Mouse (Mus musculus): ENCODE measurements around the gene 9930104L06Rik. TPM values are rescaled to one million over a fixed set of nuclear protein-coding genes. Genes with fewer than 3 reads are reported as not detected.

Gene 9930104L06Rik
- 10.1 and 10.7 TPM in 2 replicates for polyA plus RNA-seq (2015; fragmentation: Nextera tagmentation; extraction: Ambion mirVana)

- H3K4me3 ChIP-seq (replicated peaks) = peak within 1 kb of the TSS; percentile 69
- H3K4me1 ChIP-seq (replicated peaks) = peaks cover 12% of the 10 kb centered on the region
- peak; percentile 100 for ATAC-seq
- peaks cover 3% of the 10 kb centered on the region; the same call in 1 of the 2 replicates for H3K36me3 ChIP-seq
- H3K4me2 ChIP-seq (replicated peaks) = peak within 1 kb of the TSS; percentile 81
- no peaks in the 10 kb centered on the region for H3K9me3 ChIP-seq
- H3K27ac ChIP-seq = peak within 1 kb of the TSS; percentile 64; the same call in 1 of the 2 replicates
- H3K9ac ChIP-seq = peak within 1 kb of the TSS; percentile 74
- H3K27me3 ChIP-seq (replicated peaks) = no peaks in the 10 kb centered on the region
- under 1% methylated on average over 52 of the region's 52 CpGs for WGBS
Measured at GRCm38 (mm10) chr4:124936613-124937471, at the start of gene 9930104L06Rik. 9930104L06Rik (plus strand) TSS chr4:124937048.

DNA sequence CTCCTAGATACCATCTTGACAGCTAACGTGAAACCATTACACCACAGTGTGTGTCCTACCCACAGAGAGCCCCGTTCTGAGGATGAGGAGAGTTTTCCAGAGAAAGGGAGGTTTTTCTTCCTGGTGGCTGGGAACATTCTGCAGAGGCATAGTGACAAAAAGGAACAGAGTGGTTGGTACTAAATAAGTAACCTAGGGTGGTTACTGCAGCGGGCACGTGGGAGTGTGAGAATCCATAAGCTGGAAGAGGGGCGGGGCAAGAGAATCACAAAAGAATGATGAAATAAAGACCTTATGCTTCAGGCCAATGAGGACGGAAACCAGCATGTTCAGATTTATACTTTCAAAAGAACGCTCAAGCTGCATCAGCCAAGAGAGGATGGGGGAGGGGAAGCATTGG lies 48.1 kb upstream of the 9930104L06Rik start:
- ATAC-seq = no peak
- H3K9ac ChIP-seq = no peak overlapping the region
- peaks cover 54% of the 10 kb centered on the region for H3K27me3 ChIP-seq (replicated peaks)
- 69% methylated on average over 7 of the region's 7 CpGs for WGBS
- no peak overlapping the region for H3K27ac ChIP-seq
- no peak overlapping the region for H3K4me3 ChIP-seq (replicated peaks)
- no peak overlapping the region for H3K4me2 ChIP-seq (replicated peaks)
- H3K9me3 ChIP-seq = no peaks in the 10 kb centered on the region
- H3K4me1 ChIP-seq (replicated peaks) = no peaks in the 10 kb centered on the region
- no peaks in the 10 kb centered on the region for H3K36me3 ChIP-seq

DNA sequence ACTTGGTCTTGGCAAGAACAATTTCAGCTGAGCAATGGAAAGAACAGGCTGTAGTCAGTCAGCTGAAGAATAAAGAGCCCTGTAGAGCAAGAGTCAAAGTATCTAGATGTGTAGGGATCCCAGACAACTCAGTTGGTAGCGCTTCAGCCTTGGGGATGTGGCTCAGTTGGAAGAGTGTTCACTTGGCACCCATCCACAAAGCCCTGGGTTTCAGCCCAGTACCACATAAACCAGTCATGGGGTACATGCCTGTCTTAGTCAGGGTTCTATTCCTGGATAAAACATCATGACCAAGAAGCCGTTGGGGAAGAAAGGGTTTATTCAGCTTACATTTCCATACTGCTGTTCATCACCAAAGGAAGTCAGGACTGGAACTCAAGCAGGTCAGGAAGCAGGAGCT lies 46.9 kb upstream of the 9930104L06Rik start:
- H3K36me3 ChIP-seq = no peaks in the 10 kb centered on the region
- no peak for ATAC-seq
- H3K4me3 ChIP-seq (replicated peaks) = no peak overlapping the region
- no peak overlapping the region for H3K4me2 ChIP-seq (replicated peaks)
- H3K27me3 ChIP-seq (replicated peaks) = peaks cover 57% of the 10 kb centered on the region
- no peak overlapping the region for H3K9ac ChIP-seq
- no peaks in the 10 kb centered on the region for H3K9me3 ChIP-seq
- no peak overlapping the region for H3K27ac ChIP-seq
- peaks cover 5% of the 10 kb centered on the region; the same call in 1 of the 2 replicates for H3K4me1 ChIP-seq (replicated peaks)
- 92% methylated on average over 2 of the region's 2 CpGs for WGBS

- no peak overlapping the region for H3K4me2 ChIP-seq (replicated peaks)
- peaks cover 7% of the 10 kb centered on the region; the same call in 1 of the 2 replicates for H3K4me1 ChIP-seq (replicated peaks)
- no peaks in the 10 kb centered on the region for H3K36me3 ChIP-seq
- no peak overlapping the region for H3K4me3 ChIP-seq (replicated peaks)
- 71% methylated on average over 5 of the region's 5 CpGs for WGBS
- peaks cover 58% of the 10 kb centered on the region for H3K27me3 ChIP-seq (replicated peaks)
- no peak overlapping the region for H3K27ac ChIP-seq
- no peaks in the 10 kb centered on the region for H3K9me3 ChIP-seq
- H3K9ac ChIP-seq = no peak overlapping the region
- no peak for ATAC-seq
Measured at GRCm38 (mm10) chr4:124890831-124891230, 46.0 kb upstream of the 9930104L06Rik start.

DNA sequence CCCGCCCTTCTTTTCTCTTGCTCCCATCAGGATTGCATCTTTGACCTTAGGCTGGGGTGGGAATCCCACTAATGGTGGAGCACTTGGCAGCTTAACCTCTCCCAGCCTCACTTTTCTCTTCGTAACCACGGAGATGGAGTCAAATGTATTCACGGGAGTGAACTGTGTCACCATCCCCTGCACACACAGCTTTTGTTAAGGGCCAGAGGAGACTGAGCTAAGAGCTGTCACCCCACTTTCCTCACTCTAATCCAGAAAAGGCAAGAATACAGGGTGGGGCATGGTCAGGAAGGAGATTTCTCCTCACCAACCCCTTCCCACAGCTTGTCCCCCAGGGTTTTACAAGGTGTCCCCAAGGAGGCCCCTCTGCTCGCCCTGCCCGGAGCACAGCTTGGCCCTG lies 43.1 kb upstream of the 9930104L06Rik start:
- H3K4me3 ChIP-seq (replicated peaks) = no peak overlapping the region
- H3K9ac ChIP-seq = no peak overlapping the region
- ATAC-seq = no peak
- 27% methylated on average over 6 of the region's 6 CpGs for WGBS
- no peak overlapping the region for H3K27ac ChIP-seq
- H3K4me1 ChIP-seq (replicated peaks) = peaks cover 7% of the 10 kb centered on the region; the same call in 1 of the 2 replicates
- no peaks in the 10 kb centered on the region for H3K9me3 ChIP-seq
- no peak overlapping the region for H3K4me2 ChIP-seq (replicated peaks)
- no peaks in the 10 kb centered on the region for H3K36me3 ChIP-seq
- peaks cover 60% of the 10 kb centered on the region for H3K27me3 ChIP-seq (replicated peaks)

GRCm38 (mm10) chr4:124894508-124895428 lies 42.1 kb upstream of the 9930104L06Rik start:
- H3K4me1 ChIP-seq (replicated peaks) = peaks cover 11% of the 10 kb centered on the region
- ATAC-seq = no peak; the same call in 1 of the 2 replicates
- H3K9ac ChIP-seq = no peak overlapping the region
- H3K36me3 ChIP-seq = no peaks in the 10 kb centered on the region
- H3K9me3 ChIP-seq = no peaks in the 10 kb centered on the region
- no peak overlapping the region for H3K27ac ChIP-seq
- H3K4me3 ChIP-seq (replicated peaks) = peak overlapping the region; percentile 37
- peaks cover 60% of the 10 kb centered on the region for H3K27me3 ChIP-seq (replicated peaks)
- WGBS = 2% methylated on average over 82 of the region's 83 CpGs
- H3K4me2 ChIP-seq (replicated peaks) = peak overlapping the region; percentile 85

DNA sequence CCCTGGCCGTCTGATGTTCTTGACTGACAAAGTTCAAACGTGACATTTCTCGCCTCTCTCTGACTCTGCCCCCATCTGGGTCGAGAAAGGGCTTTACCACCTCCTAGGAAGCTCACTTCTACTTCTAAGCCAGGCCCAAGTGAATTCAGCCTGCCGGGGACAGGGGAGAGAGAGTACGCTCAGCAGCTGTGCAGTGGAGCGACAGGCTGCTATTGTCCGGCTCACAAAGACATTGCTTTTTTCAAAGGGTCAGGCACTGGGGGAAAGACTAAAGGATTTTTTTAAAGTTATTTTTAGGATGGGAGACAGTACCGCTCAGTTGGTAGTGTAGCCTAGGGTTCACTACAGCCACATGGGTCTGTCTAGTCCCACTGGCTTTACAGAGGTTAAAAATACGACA lies 38.4 kb upstream of the 9930104L06Rik start:
- Histone ChIP-seq H3K9me3 (no peaks in the 10 kb centered on the region), H3K27ac (no peak overlapping the region), H3K4me2 (replicated peaks) (no peak overlapping the region), H3K27me3 (replicated peaks) (peaks cover 45% of the 10 kb centered on the region), H3K9ac (no peak overlapping the region), H3K36me3 (no peaks in the 10 kb centered on the region), H3K4me3 (replicated peaks) (no peak overlapping the region), H3K4me1 (replicated peaks) (peaks cover 11% of the 10 kb centered on the region)
- 65% methylated on average over 10 of the region's 10 CpGs for WGBS
- ATAC-seq = no peak

GRCm38 (mm10) chr4:124899906-124900305 lies 36.9 kb upstream of the 9930104L06Rik start:
- Histone ChIP-seq H3K4me2 (replicated peaks) (no peak overlapping the region), H3K36me3 (no peaks in the 10 kb centered on the region), H3K4me3 (replicated peaks) (no peak overlapping the region), H3K9ac (no peak overlapping the region), H3K27ac (no peak overlapping the region), H3K27me3 (replicated peaks) (peaks cover 31% of the 10 kb centered on the region), H3K9me3 (no peaks in the 10 kb centered on the region), H3K4me1 (replicated peaks) (peaks cover 6% of the 10 kb centered on the region)
- WGBS = 61% methylated on average over 5 of the region's 5 CpGs
- ATAC-seq = no peak

DNA sequence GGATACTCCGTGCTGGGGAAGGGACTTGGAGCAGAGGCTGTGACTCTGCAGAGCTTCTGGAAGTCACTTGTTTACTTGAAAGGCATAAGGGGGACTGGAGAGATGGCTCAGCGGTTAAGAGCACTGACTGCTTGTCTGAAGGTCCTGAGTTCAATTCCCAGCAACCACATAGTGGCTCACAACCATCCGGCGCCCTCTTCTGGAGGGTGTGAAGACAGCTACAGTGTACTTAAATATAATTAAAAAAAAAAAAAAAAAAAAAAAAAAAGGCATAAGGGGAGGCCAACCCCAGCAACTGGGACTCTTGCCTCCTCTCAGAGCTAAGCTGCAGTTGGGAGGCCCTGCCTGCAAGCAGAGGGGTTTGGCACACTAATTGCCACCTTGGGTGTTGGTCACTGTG lies 31.4 kb upstream of the 9930104L06Rik start:
- 61% methylated on average over 4 of the region's 4 CpGs for WGBS
- H3K27ac ChIP-seq = no peak overlapping the region
- ATAC-seq = no peak
- H3K9ac ChIP-seq = no peak overlapping the region
- no peaks in the 10 kb centered on the region for H3K9me3 ChIP-seq
- H3K4me1 ChIP-seq (replicated peaks) = 0 out of 2 replicates have a peak, but pooled peaks cover 3% of the 10 kb centered on the region
- no peak overlapping the region for H3K4me2 ChIP-seq (replicated peaks)
- H3K4me3 ChIP-seq (replicated peaks) = no peak overlapping the region
- no peaks in the 10 kb centered on the region for H3K36me3 ChIP-seq
- peaks cover 4% of the 10 kb centered on the region; the same call in 1 of the 2 replicates for H3K27me3 ChIP-seq (replicated peaks)

DNA sequence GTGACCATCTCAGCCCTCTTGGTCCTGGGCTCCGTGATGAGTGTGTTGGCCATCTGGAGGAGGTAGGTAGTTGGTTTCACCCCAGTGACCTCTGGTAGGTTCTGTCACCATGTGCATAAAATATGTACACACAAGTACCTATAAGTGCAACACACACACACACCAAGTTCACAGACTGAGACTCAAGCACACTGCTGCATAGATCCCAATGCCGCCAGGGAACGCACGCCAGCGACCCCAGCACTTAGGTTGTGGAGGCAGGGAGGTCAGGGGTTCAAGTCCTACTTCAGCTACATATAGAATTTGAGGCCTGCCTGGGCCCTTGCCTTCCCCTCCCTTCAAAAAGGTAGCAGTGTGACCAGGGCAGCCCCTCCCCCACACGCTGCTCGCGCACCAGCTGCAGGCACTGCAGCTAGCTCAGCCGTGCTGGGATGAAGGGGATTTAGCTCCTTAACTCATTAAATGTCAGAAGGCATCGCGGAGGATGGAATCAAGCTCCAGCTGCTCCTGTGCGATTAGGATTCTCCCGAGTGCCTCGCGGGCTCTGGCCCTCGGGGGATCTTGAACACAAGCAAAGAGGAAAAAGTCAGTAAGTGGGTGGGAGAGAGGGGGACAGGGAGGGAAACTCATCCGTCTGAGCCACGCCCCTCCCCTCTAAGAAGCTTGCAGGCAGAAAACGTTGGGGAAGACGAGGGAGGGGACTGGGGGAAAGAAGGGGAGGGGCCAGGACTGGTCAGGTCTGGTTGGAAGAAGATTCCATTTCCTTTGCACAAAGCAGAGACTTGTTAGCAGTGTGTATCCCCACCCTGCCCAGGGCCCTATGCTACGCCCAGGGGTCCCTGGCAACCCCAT lies 30.7 kb upstream of the 9930104L06Rik start:
- H3K4me3 ChIP-seq (replicated peaks) = peak overlapping the region; percentile 2; the same call in 1 of the 2 replicates
- peak; percentile 81 for ATAC-seq
- no peaks in the 10 kb centered on the region for H3K9me3 ChIP-seq
- H3K9ac ChIP-seq = no peak overlapping the region
- peak overlapping the region; percentile 51 for H3K4me2 ChIP-seq (replicated peaks)
- WGBS = 8% methylated on average over 21 of the region's 21 CpGs
- H3K4me1 ChIP-seq (replicated peaks) = 0 out of 2 replicates have a peak, but pooled peaks cover 3% of the 10 kb centered on the region
- peak overlapping the region; percentile 42 for H3K27ac ChIP-seq
- peaks cover 4% of the 10 kb centered on the region; the same call in 1 of the 2 replicates for H3K27me3 ChIP-seq (replicated peaks)
- no peaks in the 10 kb centered on the region for H3K36me3 ChIP-seq

GRCm38 (mm10) chr4:124928102-124928501 lies 8.7 kb upstream of the 9930104L06Rik start:
- Histone ChIP-seq H3K4me3 (replicated peaks) (no peak overlapping the region), H3K9me3 (no peaks in the 10 kb centered on the region), H3K4me2 (replicated peaks) (no peak overlapping the region), H3K27me3 (replicated peaks) (no peaks in the 10 kb centered on the region), H3K4me1 (replicated peaks) (no peaks in the 10 kb centered on the region), H3K36me3 (peaks cover 46% of the 10 kb centered on the region), H3K27ac (no peak overlapping the region), H3K9ac (no peak overlapping the region)
- WGBS = 93% methylated on average over 5 of the region's 5 CpGs
- ATAC-seq = no peak
